Mouse (Mus musculus): ENCODE results near the gene Zmym5.

GRCm38 (mm10) chr14:56778933-56779300 is 32.6 kb downstream of the Zmym5 start:
- TF ChIP-seq POLR2A (IDR thresholded peaks at IDR 0.05; ENCODE audit: insufficient read depth, low read depth, low read length) (no peak), CTCF (IDR thresholded peaks at IDR 0.05) (no peak)

Data from heart, adult 2 months (tissue).